Mouse (Mus musculus): ENCODE measurements around the gene Aes. TPM values are rescaled to one million over a fixed set of nuclear protein-coding genes. Genes with fewer than 3 reads are reported as not detected.

Gene Aes
- total RNA-seq, 2 experiments from 2014 or later = 573 to 615 TPM

DNA sequence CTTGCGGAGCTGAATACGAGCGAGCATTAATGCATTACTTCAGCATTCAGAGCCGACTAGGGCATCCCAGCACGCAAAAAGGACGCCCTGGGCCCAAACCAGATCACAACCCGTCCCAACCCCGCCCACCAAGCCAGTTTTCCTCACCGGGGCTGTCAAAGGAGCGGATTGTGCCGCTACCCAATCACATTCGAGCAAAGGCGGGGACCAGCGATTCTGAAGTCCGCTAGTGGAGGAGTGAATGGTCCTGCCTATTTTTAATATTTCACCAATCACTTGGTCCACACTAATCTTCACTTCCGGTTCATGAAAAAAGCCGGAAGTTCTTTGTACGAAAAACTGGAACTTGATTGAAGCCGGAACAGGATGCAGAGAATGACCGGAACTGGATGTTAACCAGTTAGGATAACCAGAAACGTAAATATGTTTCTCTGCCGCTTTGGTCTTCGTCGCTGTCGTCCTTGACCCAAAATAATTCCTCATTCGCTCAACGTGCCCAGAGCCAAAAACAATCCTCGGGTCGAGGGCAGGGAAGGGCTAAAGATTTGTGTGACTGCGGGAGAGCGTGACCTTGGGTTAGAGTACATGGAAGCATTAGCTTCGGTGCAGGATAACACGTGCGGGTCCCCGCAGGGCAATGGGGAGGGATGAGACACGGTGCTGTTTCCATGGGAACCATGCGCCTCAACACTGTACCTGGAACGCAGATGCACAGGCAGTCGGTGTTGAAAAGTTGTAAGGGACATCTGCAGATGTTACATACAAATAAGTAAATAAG, 46.9 kb downstream of the Aes start, which contains the start of gene BC025920:
TSS of gene BC025920 (plus strand) at position 297 of the 778 bp plus-strand sequence.
- DNase-seq (ENCODE audit: low spot score in 2 of 2) = peak; percentile 94 to 97
- intact Hi-C loops (cut with DNase I) = loop anchor here (10.0 kb wide), 1 partner anchor 569 kb away; no protein-coding TSS in a partner anchor

DNA sequence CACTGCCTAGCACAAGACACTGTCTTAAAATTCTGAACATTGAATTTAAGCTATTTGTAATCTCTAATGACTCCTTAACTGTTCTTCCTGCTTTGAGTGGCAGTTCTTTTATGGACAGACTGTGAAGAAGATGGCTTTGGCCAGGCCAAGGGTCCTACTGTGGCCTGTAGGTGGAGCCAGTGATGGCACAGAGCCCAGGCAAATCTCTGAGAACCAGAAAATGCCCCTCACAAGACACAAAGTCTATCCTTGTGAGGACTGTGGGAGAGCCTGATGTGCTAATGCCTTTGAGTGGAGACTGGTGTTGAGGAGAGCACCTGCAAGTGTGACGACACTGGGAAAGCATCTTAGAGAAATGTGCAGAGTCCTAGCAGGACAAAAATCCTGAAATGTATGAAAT, 49.0 kb downstream of the Aes start:
- intact Hi-C loops (cut with DNase I) = loop anchor here (10.0 kb wide), 1 partner anchor 566 kb away; no protein-coding TSS in a partner anchor
- no peak for DNase-seq (ENCODE audit: low spot score in 2 of 2)

DNA sequence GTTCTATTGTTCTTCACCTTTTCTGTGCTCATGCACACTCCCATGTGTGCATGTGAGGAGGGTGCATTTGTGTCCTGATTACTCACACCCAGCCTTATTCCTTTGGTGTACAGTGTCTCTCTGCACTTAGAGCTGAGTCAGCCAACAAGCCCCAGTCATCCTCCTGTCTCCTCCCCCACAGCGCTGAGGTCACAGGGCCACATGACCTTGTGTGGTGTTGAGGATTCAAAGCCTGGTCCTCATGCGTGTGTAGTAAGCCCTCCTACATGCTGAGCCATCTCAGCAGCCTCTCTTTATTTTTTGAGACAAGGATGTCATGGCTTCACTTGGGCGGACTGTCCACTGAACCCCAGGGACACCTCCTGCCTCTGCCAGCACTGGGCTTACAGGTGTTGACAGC, 53.5 kb downstream of the Aes start:
- DNase-seq (ENCODE audit: low spot score in 2 of 2) = no peak
- intact Hi-C loops (cut with DNase I) = no loop called here

DNA sequence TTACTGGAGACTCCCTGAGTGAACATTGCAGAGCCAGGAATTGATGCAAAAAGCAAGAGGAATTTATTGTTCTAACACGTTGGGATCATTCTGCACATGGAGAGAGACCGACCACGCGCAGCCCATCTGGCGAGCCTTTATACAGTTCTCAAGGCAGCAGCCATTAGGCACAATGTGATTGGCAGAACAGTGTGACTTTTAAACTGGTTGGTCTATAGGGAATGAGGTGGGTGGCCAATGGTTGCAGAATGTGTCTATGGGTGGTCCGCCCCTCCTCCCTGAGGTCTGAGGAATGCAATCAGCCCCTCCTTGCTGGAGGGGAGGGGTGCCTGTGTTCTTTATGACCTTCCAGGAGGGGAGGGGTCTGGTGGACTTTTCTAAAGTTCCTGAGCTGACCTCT, 56.2 kb downstream of the Aes start:
- intact Hi-C loops (cut with DNase I) = no loop called here
- no peak for DNase-seq (ENCODE audit: low spot score in 2 of 2)

Other genes starting within 250 kb of the Aes start
- 10 to 100 TPM; 25.1 to 27.2 TPM for gene Cactin, start 238.4 kb upstream of the Aes start, total RNA-seq (2021)
- gene Tbxa2r, start 230.8 kb upstream of the Aes start, total RNA-seq (2021) = 1 to 10 TPM; 1.3 to 1.5 TPM
- under 1 TPM; 0.51 to 0.97 TPM for gene Gipc3, start 216.2 kb upstream of the Aes start, total RNA-seq (2021)
- gene Hmg20b, start 209.0 kb upstream of the Aes start, total RNA-seq (2021) = 10 to 100 TPM; 21.4 to 23.3 TPM
- 10 to 100 TPM; 37.8 to 38.9 TPM for gene Mfsd12, start 202.0 kb upstream of the Aes start, total RNA-seq (2021)
- 1 to 10 TPM in 1 of 2 experiments, under 1 TPM in 1; 0.93 to 1.3 TPM for gene 4930404N11Rik, start 193.7 kb upstream of the Aes start, total RNA-seq (2021)
- 10 to 100 TPM; 74.8 to 80.3 TPM for gene Fzr1, start 181.0 kb upstream of the Aes start, total RNA-seq (2021)
- gene Dohh, start 175.1 kb upstream of the Aes start, total RNA-seq (2021) = 10 to 100 TPM; 82.4 to 88.6 TPM
- 1 to 10 TPM; 2.4 to 3.2 TPM for gene Gm48551, start 175.0 kb upstream of the Aes start, total RNA-seq (2021)
- gene Gm48552, start 170.5 kb upstream of the Aes start, total RNA-seq (2021) = 1 to 10 TPM; 2.8 to 4.7 TPM
- 1 to 10 TPM; 1.8 to 1.9 TPM for gene Smim24, start 166.4 kb upstream of the Aes start, total RNA-seq (2021)
- 10 to 100 TPM; 67.0 to 69.8 TPM for gene Nfic, start 103.9 kb upstream of the Aes start, total RNA-seq (2021)
- 100 to 1,000 TPM; 280 to 299 TPM for gene Celf5, start 76.8 kb upstream of the Aes start, total RNA-seq (2021)
- 100 to 1,000 TPM in 1 of 2 experiments, 10 to 100 TPM in 1; 80.2 to 104 TPM for gene Ncln, start 63.1 kb upstream of the Aes start, total RNA-seq (2021)
- under 1 TPM; 0.33 to 0.44 TPM for gene S1pr4, start 59.4 kb upstream of the Aes start, total RNA-seq (2021)
- gene Gna15, start 35.3 kb upstream of the Aes start, total RNA-seq (2021) = 1 to 10 TPM; 2.2 to 3.2 TPM
- 100 to 1,000 TPM; 102 to 109 TPM for gene Gna11, start 14.3 kb upstream of the Aes start, total RNA-seq (2021)
- gene Tle2, start 15.1 kb downstream of the Aes start, total RNA-seq (2021) = 10 to 100 TPM; 14.1 to 15.9 TPM
- gene Tle6, start 41.6 kb downstream of the Aes start, total RNA-seq (2021) = 1 to 10 TPM; 1.3 to 2.7 TPM
- 1 to 10 TPM; 1.9 to 2.2 TPM for gene BC025920, start 46.8 kb downstream of the Aes start, total RNA-seq (2021)
- 10 to 100 TPM; 23.6 to 25.1 TPM for gene Sirt6, start 68.3 kb downstream of the Aes start, total RNA-seq (2021)
- 10 to 100 TPM; 31.9 to 34.5 TPM for gene Ankrd24, start 69.1 kb downstream of the Aes start, total RNA-seq (2021)
- gene Gm10778, start 89.6 kb downstream of the Aes start, total RNA-seq (2021) = 1 to 10 TPM; 4.8 TPM
- gene Zfp433, start 145.3 kb downstream of the Aes start, total RNA-seq (2021) = 10 to 100 TPM; 10.1 to 11.3 TPM
- 1 to 10 TPM; 6.4 to 6.8 TPM for gene Gm3055, start 211.7 kb downstream of the Aes start, total RNA-seq (2021)